Mouse (Mus musculus) monocyte, adult 5-6 weeks (primary cell): Measurements from ENCODE around the gene Gsc. TPM values are rescaled to one million over a fixed set of nuclear protein-coding genes. Genes with fewer than 3 reads are reported as not detected.

ENCODE experiments used
- total RNA-seq: library from RNA; stranded (forward); fragments of 200-1000, 200-491, 200-594 nt; gene quantifications from 3 replicates; pipeline ENCODE4 v1.2.3, GENCODE M21; 2017

Gsc gene
- total RNA-seq, 1 experiment from 2014 or later: not detected

Other genes with a start within 250 kb of the Gsc start
- 37.7 to 97.9 TPM (median 42.7 TPM) in 3 replicates for gene Serpina3g, start 237.1 kb downstream of the Gsc start, total RNA-seq
- gene Serpina3i, start 210.2 kb downstream of the Gsc start, total RNA-seq: 0.49 TPM in 1 of 3 replicates, not detected in the others
- gene Serpina3j, start 158.8 kb downstream of the Gsc start, total RNA-seq: not detected in 3 replicates
- not detected in 3 replicates for gene Serpina3k, start 134.8 kb downstream of the Gsc start, total RNA-seq
- not detected in 3 replicates for gene Serpina3m, start 134.8 kb downstream of the Gsc start, total RNA-seq
- gene Serpina3n, start 66.6 kb downstream of the Gsc start, total RNA-seq: not detected in 3 replicates